Mouse (Mus musculus) lung, postnatal 14 days (tissue): ENCODE measurements at regions not wholly inside any gene's neighbourhood (a gene's known extent, or its start where the extent isn't known, plus 50 kb on each side); places are given as distances from the start of the nearest gene placed in this dataset.
A peak's percentile ranks its signal among the peaks of the same experiment; 100 is the strongest.
"Not testable (repeated sequence)": the region's sequence is repeated elsewhere in the genome, so short reads cannot be mapped to it uniquely, and the experiment has no call there.

Experiments
- DNase-seq: peaks from one replicate; pipeline ENCODE4 v3.0.0; 2021

GRCm38 (mm10) chrX:135112109-135112508 lies 65.3 kb downstream of the Gm15023 start:
- peak; percentile 21 for DNase-seq

GRCm38 (mm10) chrX:135110866-135111265 lies 66.6 kb downstream of the Gm15023 start:
- peak; percentile 46 for DNase-seq

- no peak for DNase-seq
These were observed 75.8 kb downstream of the Gm15023 start for GRCm38 (mm10) chrX:135101594-135101993.

- DNase-seq, result no peak
These were observed 79.3 kb downstream of the Gm15023 start for GRCm38 (mm10) chrX:135098101-135098500.

- no peak for DNase-seq
These were observed 81.2 kb downstream of the Gm15023 start for GRCm38 (mm10) chrX:135096206-135096605.

GRCm38 (mm10) chrX:135091074-135091473 lies 82.1 kb upstream of the Zmat1 start:
- peak; percentile 64 for DNase-seq

- peak; percentile 8 for DNase-seq
These were observed 78.1 kb upstream of the Zmat1 start for GRCm38 (mm10) chrX:135087068-135087579.

GRCm38 (mm10) chrX:135086564-135086963 lies 77.6 kb upstream of the Zmat1 start:
- DNase-seq, result not testable (repeated sequence)

GRCm38 (mm10) chrX:135085770-135086553 lies 77.0 kb upstream of the Zmat1 start:
- DNase-seq, result not testable (repeated sequence)

GRCm38 (mm10) chrX:135080380-135081158 lies 71.6 kb upstream of the Zmat1 start:
- no peak for DNase-seq

- DNase-seq, result no peak
These were observed 70.4 kb upstream of the Zmat1 start for GRCm38 (mm10) chrX:135079388-135079787.

GRCm38 (mm10) chrX:135075903-135076302 lies 66.9 kb upstream of the Zmat1 start:
- no peak for DNase-seq

- no peak for DNase-seq
These were observed 60.4 kb upstream of the Zmat1 start for GRCm38 (mm10) chrX:135069448-135069847.

GRCm38 (mm10) chrX:135060184-135060583 lies 51.2 kb upstream of the Zmat1 start:
- no peak for DNase-seq

GRCm38 (mm10) chrX:135058949-135059348 lies 49.9 kb upstream of the Zmat1 start:
- no peak for DNase-seq
